Mouse (Mus musculus) forebrain, embryonic 11.5 days (tissue): ENCODE results near the gene Lsm8. TPM values are rescaled to one million over a fixed set of nuclear protein-coding genes. Genes with fewer than 3 reads are reported as not detected.
"Not testable (repeated sequence)": the region's sequence is repeated elsewhere in the genome, so short reads cannot be mapped to it uniquely, and the experiment has no call there.

Source experiments
- ATAC-seq: fragments of 200-750 bp; cut with Nextera tagmentation; replicated peaks from 2 replicates; pipeline ENCODE4 v1.8.0; 2017; ENCODE audit warnings: moderate TSS enrichment; ENCODE audit not compliant: low FRiP score
- DNase-seq: peaks from one replicate; pipeline ENCODE4 v3.0.0-alpha.2; 2017; ENCODE audit warnings: low spot score
- H3K27ac ChIP-seq: fragments of 300-500 bp; sonication (generic); 2 replicates; pipeline ENCODE4 v1.5.1; 2014; ENCODE audit warnings: low read depth, low read length
- H3K27me3 ChIP-seq: fragments of 300-500 bp; sonication (generic); 2 replicates; pipeline ENCODE4 v1.6.1; 2014; ENCODE audit warnings: mild to moderate bottlenecking, low read length, mixed read lengths; ENCODE audit not compliant: control insufficient read depth, insufficient read depth
- H3K36me3 ChIP-seq: fragments of 300-500 bp; sonication (generic); 2 replicates; pipeline ENCODE4 v1.6.1; 2014; ENCODE audit warnings: mild to moderate bottlenecking, low read length, moderate library complexity, mixed read lengths; ENCODE audit not compliant: control insufficient read depth, insufficient read depth
- H3K4me1 ChIP-seq: fragments of 300-500 bp; sonication (generic); replicated peaks from 2 replicates; pipeline ENCODE4 v1.6.1; 2014; ENCODE audit warnings: low read length, mixed read lengths; ENCODE audit not compliant: control insufficient read depth, insufficient read depth
- H3K4me2 ChIP-seq: fragments of 300-500 bp; sonication (generic); 2 replicates; pipeline ENCODE4 v1.6.1; 2014; ENCODE audit warnings: low read depth, mild to moderate bottlenecking, low read length, moderate library complexity, mixed read lengths; ENCODE audit not compliant: severe bottlenecking
- H3K4me3 ChIP-seq: fragments of 300-500 bp; sonication (generic); 2 replicates; pipeline ENCODE4 v1.5.1; 2014; ENCODE audit warnings: low read depth, low read length
- H3K9ac ChIP-seq: fragments of 300-500 bp; sonication (generic); 2 replicates; pipeline ENCODE4 v1.6.1; 2014; ENCODE audit warnings: low read length
- H3K9me3 ChIP-seq: fragments of 300-500 bp; sonication (generic); 2 replicates; pipeline ENCODE4 v1.6.1; 2016; ENCODE audit warnings: low read length, mixed read lengths; ENCODE audit not compliant: control insufficient read depth
- WGBS: fragments of 180-500 bp; shearing (Covaris S2); extraction: QIAGEN DNeasy Blood & Tissue Kit; methylation state at CpG from one replicate; pipeline ENCODE4 v1.1.7; 2014; 5-methylcytosine and 5-hydroxymethylcytosine counted together
- polyA plus RNA-seq: library from polyadenylated mRNA; unstranded; fragments of >200 nt; fragmentation: Nextera tagmentation; extraction: Ambion mirVana; gene quantifications from 2 replicates; pipeline ENCODE4 v1.2.1, GENCODE M21; 2014

Gene Lsm8
- polyA plus RNA-seq, 1 experiment from 2014 or later, result 221 TPM

GRCm38 (mm10) chr6:18845571-18845970, 2.8 kb upstream of the Lsm8 start:
- H3K9ac ChIP-seq, H3K4me2 ChIP-seq, H3K36me3 ChIP-seq, H3K27ac ChIP-seq, ATAC-seq, H3K9me3 ChIP-seq, H3K4me1 ChIP-seq, H3K4me3 ChIP-seq, H3K27me3 ChIP-seq, DNase-seq: not testable (repeated sequence)
- whole genome bisulfite sequencing, result 65% methylated on average over 5 of the region's 7 CpGs

GRCm38 (mm10) chr6:18848702-18849061, 303 bp downstream of the Lsm8 start:
- Histone ChIP-seq H3K36me3 (peaks cover 2% of the 10 kb centered on the region; the same call in 1 of the 2 replicates), H3K4me2 (peak overlapping the region; percentile 69), H3K27ac (peak overlapping the region; percentile 91), H3K27me3 (no peaks in the 10 kb centered on the region), H3K9ac (peak overlapping the region; percentile 93), H3K4me1 (no peaks in the 10 kb centered on the region), H3K9me3 (no peaks in the 10 kb centered on the region), H3K4me3 (peak overlapping the region; percentile 84)
- 1% methylated on average over 28 of the region's 28 CpGs for WGBS
- no peak for DNase-seq
- no peak for ATAC-seq

- H3K9me3 ChIP-seq, result no peaks in the 10 kb centered on the region
- no peak overlapping the region for H3K4me2 ChIP-seq
- no peaks in the 10 kb centered on the region for H3K27me3 ChIP-seq
- peaks cover 2% of the 10 kb centered on the region for H3K36me3 ChIP-seq
- H3K9ac ChIP-seq, result no peak overlapping the region
- no peak for DNase-seq
- no peak for ATAC-seq
- no peaks in the 10 kb centered on the region for H3K4me1 ChIP-seq
- H3K4me3 ChIP-seq, result no peak overlapping the region
- no peak overlapping the region for H3K27ac ChIP-seq
Measured at GRCm38 (mm10) chr6:18855323-18855722, 6.9 kb downstream of the Lsm8 start.

GRCm38 (mm10) chr6:18856487-18857078, 8.2 kb downstream of the Lsm8 start:
- no peaks in the 10 kb centered on the region for H3K4me1 ChIP-seq
- no peak for ATAC-seq
- H3K4me2 ChIP-seq, result no peak overlapping the region
- no peaks in the 10 kb centered on the region for H3K27me3 ChIP-seq
- no peaks in the 10 kb centered on the region; the same call in 1 of the 2 replicates for H3K9me3 ChIP-seq
- no peak overlapping the region for H3K9ac ChIP-seq
- WGBS, result 97% methylated on average over 3 of the region's 3 CpGs
- H3K4me3 ChIP-seq, result no peak overlapping the region
- DNase-seq, result no peak
- peaks cover 2% of the 10 kb centered on the region for H3K36me3 ChIP-seq
- no peak overlapping the region for H3K27ac ChIP-seq

- H3K4me2 ChIP-seq, result no peak within 1 kb of the TSS
- H3K4me1 ChIP-seq, result no peaks in the 10 kb centered on the region
- H3K4me3 ChIP-seq, result no peak within 1 kb of the TSS
- H3K27me3 ChIP-seq, result no peaks in the 10 kb centered on the region
- ATAC-seq (no peak), DNase-seq (no peak)
- no peak within 1 kb of the TSS for H3K9ac ChIP-seq
- H3K9me3 ChIP-seq, result no peaks in the 10 kb centered on the region
- no peaks in the 10 kb centered on the region for H3K36me3 ChIP-seq
- 95% methylated on average over 8 of the region's 8 CpGs for WGBS
- no peak within 1 kb of the TSS for H3K27ac ChIP-seq
Measured at GRCm38 (mm10) chr6:18866018-18866417, 17.6 kb downstream of the Lsm8 start, which contains the start of gene Ankrd7. TSS of gene Ankrd7 (plus strand) at chr6:18866318.

GRCm38 (mm10) chr6:18889030-18889429, 40.7 kb downstream of the Lsm8 start:
- DNase-seq (no peak), ATAC-seq (no peak)
- H3K9ac ChIP-seq, result no peak overlapping the region
- no peaks in the 10 kb centered on the region for H3K4me1 ChIP-seq
- H3K4me3 ChIP-seq, result no peak overlapping the region
- H3K27me3 ChIP-seq, result no peaks in the 10 kb centered on the region
- WGBS, result 78% methylated on average over 2 of the region's 2 CpGs
- no peaks in the 10 kb centered on the region for H3K36me3 ChIP-seq
- no peak overlapping the region for H3K27ac ChIP-seq
- no peak overlapping the region for H3K4me2 ChIP-seq
- H3K9me3 ChIP-seq, result no peaks in the 10 kb centered on the region

GRCm38 (mm10) chr6:18894142-18894541, 45.8 kb downstream of the Lsm8 start:
- ATAC-seq (no peak), DNase-seq (no peak)
- H3K27ac ChIP-seq, result no peak overlapping the region
- H3K9ac ChIP-seq, result no peak overlapping the region
- no peaks in the 10 kb centered on the region for H3K9me3 ChIP-seq
- no peaks in the 10 kb centered on the region for H3K27me3 ChIP-seq
- H3K4me2 ChIP-seq, result no peak overlapping the region
- H3K4me3 ChIP-seq, result no peak overlapping the region
- no peaks in the 10 kb centered on the region for H3K36me3 ChIP-seq
- no peaks in the 10 kb centered on the region for H3K4me1 ChIP-seq

Other genes starting within 250 kb of the Lsm8 start
- gene Ankrd7, start 17.7 kb downstream of the Lsm8 start, polyA plus RNA-seq, result 0.31 and 0.60 TPM in 2 replicates